Mouse (Mus musculus): ENCODE results near the gene Lyplal1. TPM values are rescaled to one million over a fixed set of nuclear protein-coding genes. Genes with fewer than 3 reads are reported as not detected.

The Lyplal1 gene
- polyA plus RNA-seq, 1 experiment, result 0.09 TPM

DNA sequence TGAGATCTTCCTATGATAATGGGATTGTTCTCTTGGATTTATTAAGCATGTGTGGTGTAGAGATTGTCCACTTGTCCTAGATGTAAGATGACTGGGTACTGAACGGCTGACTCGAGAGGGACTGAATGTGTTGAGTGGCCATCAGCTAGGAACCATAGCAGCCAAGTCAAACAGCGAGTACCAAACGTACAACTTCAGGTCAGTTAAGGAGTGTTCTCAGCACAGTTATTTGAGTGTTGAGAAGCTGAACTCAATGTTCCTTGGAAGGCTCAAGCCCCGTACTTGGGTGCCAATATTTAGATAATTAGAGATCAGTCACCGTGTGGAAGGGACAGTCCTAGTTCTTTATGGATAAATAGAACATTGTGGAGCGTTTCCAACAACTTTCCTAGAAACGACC is 11.8 kb upstream of the Lyplal1 start:
- Histone ChIP-seq H3K36me3 (ENCODE audit: control insufficient read depth) (no peaks in the 10 kb centered on the region), H3K4me3 (replicated peaks) (no peak overlapping the region), H3K27me3 (ENCODE audit: control insufficient read depth) (no peaks in the 10 kb centered on the region), H3K9me3 (ENCODE audit: control insufficient read depth, low read length) (no peaks in the 10 kb centered on the region), H3K4me1 (ENCODE audit: control insufficient read depth) (no peaks in the 10 kb centered on the region)
- TF ChIP-seq GATA1 (IDR thresholded peaks at IDR 0.05; ENCODE audit: low read length) (no peak), TAL1 (IDR thresholded peaks at IDR 0.05; ENCODE audit: low read length) (no peak)

DNA sequence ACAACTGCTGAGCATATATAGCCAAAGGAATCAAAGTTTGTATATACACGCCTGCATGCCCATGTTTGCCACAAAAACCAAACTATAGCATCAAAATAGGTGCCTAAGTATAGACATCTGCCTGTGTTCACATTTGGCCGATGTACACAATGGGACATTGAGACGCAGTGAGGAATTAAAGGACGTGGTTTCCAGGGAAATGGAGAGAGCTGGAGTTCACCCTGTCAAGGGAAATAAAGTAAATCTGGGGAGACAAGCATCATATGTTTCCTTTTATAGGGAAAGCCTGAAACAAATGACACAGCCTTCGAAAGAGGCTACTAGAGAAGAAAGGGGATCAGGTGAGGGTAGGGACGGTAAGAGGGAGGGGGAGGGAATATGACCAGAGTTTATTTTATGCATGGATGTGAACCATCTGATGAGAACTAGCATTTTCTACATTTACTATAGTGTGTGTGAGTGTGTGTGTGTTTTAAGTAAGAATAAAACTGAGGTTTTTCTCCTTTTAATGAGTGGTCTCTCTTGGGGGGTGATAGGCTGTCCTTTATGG is 9.3 kb upstream of the Lyplal1 start:
- H3K4me3 ChIP-seq (replicated peaks), result no peak overlapping the region
- H3K27me3 ChIP-seq (ENCODE audit: control insufficient read depth), result no peaks in the 10 kb centered on the region
- H3K4me1 ChIP-seq (ENCODE audit: control insufficient read depth), result no peaks in the 10 kb centered on the region
- H3K36me3 ChIP-seq (ENCODE audit: control insufficient read depth), result no peaks in the 10 kb centered on the region
- TF ChIP-seq GATA1 (IDR thresholded peaks at IDR 0.05; ENCODE audit: low read length), result no peak
- no peak for TF ChIP-seq TAL1 (IDR thresholded peaks at IDR 0.05; ENCODE audit: low read length)
- H3K9me3 ChIP-seq (ENCODE audit: control insufficient read depth, low read length), result no peaks in the 10 kb centered on the region

GRCm38 (mm10) chr1:186123690-186124089 is 6.6 kb upstream of the Lyplal1 start:
- Histone ChIP-seq H3K27me3 (ENCODE audit: control insufficient read depth) (no peaks in the 10 kb centered on the region), H3K9me3 (ENCODE audit: control insufficient read depth, low read length) (no peaks in the 10 kb centered on the region), H3K4me3 (replicated peaks) (no peak overlapping the region), H3K36me3 (ENCODE audit: control insufficient read depth) (no peaks in the 10 kb centered on the region), H3K4me1 (ENCODE audit: control insufficient read depth) (peaks cover 5% of the 10 kb centered on the region)
- no peak for TF ChIP-seq GATA1 (IDR thresholded peaks at IDR 0.05; ENCODE audit: low read length)

DNA sequence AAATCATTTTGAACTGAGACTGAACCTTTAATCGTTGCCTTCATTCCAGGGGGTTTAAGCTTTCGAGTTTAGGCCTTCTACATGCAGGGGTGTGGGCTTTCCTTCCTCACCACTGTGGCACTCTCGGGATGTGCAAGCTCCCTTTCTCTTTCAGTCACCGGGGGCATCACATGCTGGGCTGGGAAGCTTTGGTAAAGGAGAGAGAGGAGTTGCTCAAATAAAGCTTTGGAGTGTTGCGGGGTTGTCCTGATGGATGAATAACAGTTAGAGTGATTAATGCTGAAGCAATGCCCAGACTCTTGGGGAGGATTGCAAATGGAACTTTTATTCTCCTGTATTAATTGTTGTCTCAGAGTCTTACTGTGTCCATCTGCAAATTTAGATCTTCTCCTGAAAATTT is 2.7 kb upstream of the Lyplal1 start:
- Histone ChIP-seq H3K4me3 (replicated peaks) (no peak overlapping the region), H3K36me3 (ENCODE audit: control insufficient read depth) (no peaks in the 10 kb centered on the region), H3K9me3 (ENCODE audit: control insufficient read depth, low read length) (no peaks in the 10 kb centered on the region), H3K27me3 (ENCODE audit: control insufficient read depth) (no peaks in the 10 kb centered on the region), H3K4me1 (ENCODE audit: control insufficient read depth) (peaks cover 18% of the 10 kb centered on the region)
- TF ChIP-seq GATA1 (IDR thresholded peaks at IDR 0.05; ENCODE audit: low read length) (no peak), TAL1 (IDR thresholded peaks at IDR 0.05; ENCODE audit: low read length) (no peak)

DNA sequence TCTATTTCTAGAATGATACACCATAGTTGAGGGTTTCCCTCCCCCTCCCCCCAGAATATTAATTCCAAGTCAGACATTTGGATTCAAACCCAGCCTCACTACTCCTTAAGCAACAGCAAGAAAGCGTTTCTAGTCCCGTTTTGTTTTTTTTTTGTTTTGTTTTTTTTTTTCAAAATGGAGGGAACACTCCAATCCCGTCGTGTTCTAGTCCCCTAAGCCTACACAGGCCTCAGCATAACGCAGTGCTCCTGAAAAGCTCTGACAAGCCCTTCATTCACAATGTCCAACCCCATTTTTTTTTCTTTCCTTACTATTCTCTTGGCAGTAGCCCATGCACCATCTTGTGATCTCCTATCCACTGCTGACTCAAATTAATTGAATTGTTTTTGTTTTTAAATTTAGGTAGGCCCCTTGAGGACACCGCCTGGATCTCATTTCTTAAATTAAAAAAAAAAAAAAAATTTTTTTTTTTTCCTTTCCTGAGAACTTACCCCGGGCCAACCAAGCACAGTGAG is 967 bp downstream of the Lyplal1 start:
- no peaks in the 10 kb centered on the region for H3K9me3 ChIP-seq (ENCODE audit: control insufficient read depth, low read length)
- peak overlapping the region; percentile 94 for H3K4me3 ChIP-seq (replicated peaks)
- H3K36me3 ChIP-seq (ENCODE audit: control insufficient read depth), result peaks cover 3% of the 10 kb centered on the region; the same call in 1 of the 2 replicates
- H3K27me3 ChIP-seq (ENCODE audit: control insufficient read depth), result no peaks in the 10 kb centered on the region
- H3K4me1 ChIP-seq (ENCODE audit: control insufficient read depth), result peaks cover 18% of the 10 kb centered on the region
- TF ChIP-seq TAL1 (IDR thresholded peaks at IDR 0.05; ENCODE audit: low read length) (no peak), GATA1 (IDR thresholded peaks at IDR 0.05; ENCODE audit: low read length) (no peak)

- Histone ChIP-seq H3K4me3 (replicated peaks) (no peak overlapping the region), H3K27me3 (ENCODE audit: control insufficient read depth) (no peaks in the 10 kb centered on the region), H3K9me3 (ENCODE audit: control insufficient read depth, low read length) (no peaks in the 10 kb centered on the region), H3K36me3 (ENCODE audit: control insufficient read depth) (peaks cover 8% of the 10 kb centered on the region), H3K4me1 (ENCODE audit: control insufficient read depth) (no peaks in the 10 kb centered on the region)
- TF ChIP-seq GATA1 (IDR thresholded peaks at IDR 0.05; ENCODE audit: low read length), result no peak
- TF ChIP-seq TAL1 (IDR thresholded peaks at IDR 0.05; ENCODE audit: low read length), result no peak
These were observed 14.8 kb downstream of the Lyplal1 start for GRCm38 (mm10) chr1:186102313-186102712.

DNA sequence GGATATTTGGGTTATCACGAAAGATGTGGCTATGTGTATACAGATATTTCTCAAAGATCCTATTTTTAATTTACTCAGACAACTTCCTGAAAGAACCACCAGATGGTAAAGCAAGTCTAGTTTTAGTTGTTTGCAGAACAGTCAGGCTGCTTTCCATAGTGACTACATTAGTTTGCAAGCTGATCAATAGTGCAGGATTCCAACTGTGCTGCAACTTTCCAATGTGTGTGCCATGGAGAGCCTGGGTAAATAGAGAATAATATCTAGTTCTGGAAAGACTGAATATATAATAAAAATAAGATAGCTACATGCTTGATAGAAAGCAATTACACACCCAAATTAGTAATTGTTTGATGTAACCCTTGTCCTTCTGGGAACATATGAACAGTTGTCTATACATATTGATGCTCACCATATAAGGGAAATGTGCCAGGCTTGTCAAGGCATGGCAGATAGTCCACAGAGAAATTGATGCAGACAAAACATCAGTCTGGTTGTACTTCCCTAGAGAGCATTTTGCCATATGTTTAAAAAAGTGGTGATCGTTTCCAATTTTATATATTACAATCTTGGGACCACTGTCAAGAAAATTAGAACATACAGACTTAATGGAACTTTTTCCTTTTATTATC is 50.7 kb downstream of the Lyplal1 start:
- H3K4me3 ChIP-seq (replicated peaks), result no peak overlapping the region
- H3K36me3 ChIP-seq (ENCODE audit: control insufficient read depth), result no peaks in the 10 kb centered on the region
- H3K4me1 ChIP-seq (ENCODE audit: control insufficient read depth), result no peaks in the 10 kb centered on the region
- H3K27me3 ChIP-seq (ENCODE audit: control insufficient read depth), result no peaks in the 10 kb centered on the region
- no peak for TF ChIP-seq GATA1 (IDR thresholded peaks at IDR 0.05; ENCODE audit: low read length)
- no peak for TF ChIP-seq TAL1 (IDR thresholded peaks at IDR 0.05; ENCODE audit: low read length)
- H3K9me3 ChIP-seq (ENCODE audit: control insufficient read depth, low read length), result no peaks in the 10 kb centered on the region

GRCm38 (mm10) chr1:186060041-186060440 is 57.1 kb downstream of the Lyplal1 start:
- Histone ChIP-seq H3K27me3 (ENCODE audit: control insufficient read depth) (no peaks in the 10 kb centered on the region), H3K4me1 (ENCODE audit: control insufficient read depth) (no peaks in the 10 kb centered on the region), H3K36me3 (ENCODE audit: control insufficient read depth) (no peaks in the 10 kb centered on the region), H3K9me3 (ENCODE audit: control insufficient read depth, low read length) (no peaks in the 10 kb centered on the region; the same call in 1 of the 2 replicates), H3K4me3 (replicated peaks) (no peak overlapping the region)
- no peak for TF ChIP-seq TAL1 (IDR thresholded peaks at IDR 0.05; ENCODE audit: low read length)
- no peak for TF ChIP-seq GATA1 (IDR thresholded peaks at IDR 0.05; ENCODE audit: low read length)

GRCm38 (mm10) chr1:186054227-186054626 is 62.9 kb downstream of the Lyplal1 start:
- H3K4me1 ChIP-seq (ENCODE audit: control insufficient read depth), result no peaks in the 10 kb centered on the region
- no peaks in the 10 kb centered on the region for H3K36me3 ChIP-seq (ENCODE audit: control insufficient read depth)
- no peak for TF ChIP-seq GATA1 (IDR thresholded peaks at IDR 0.05; ENCODE audit: low read length)
- TF ChIP-seq TAL1 (IDR thresholded peaks at IDR 0.05; ENCODE audit: low read length), result no peak
- H3K9me3 ChIP-seq (ENCODE audit: control insufficient read depth, low read length), result peaks cover 6% of the 10 kb centered on the region
- no peaks in the 10 kb centered on the region for H3K27me3 ChIP-seq (ENCODE audit: control insufficient read depth)
- H3K4me3 ChIP-seq (replicated peaks), result no peak overlapping the region
